Mouse (Mus musculus) spleen, postnatal 36 days (tissue): ENCODE data around the gene Spef2.
"Not testable (repeated sequence)": the region's sequence is repeated elsewhere in the genome, so short reads cannot be mapped to it uniquely, and the experiment has no call there.

Experiments used
- DNase-seq, 2 experiments: peaks; one replicate each; pipeline ENCODE4 v3.0.0; 2022; ENCODE audit warnings: low spot score in 2 of 2, mixed read lengths in 1 of 2

The Spef2 gene

DNA sequence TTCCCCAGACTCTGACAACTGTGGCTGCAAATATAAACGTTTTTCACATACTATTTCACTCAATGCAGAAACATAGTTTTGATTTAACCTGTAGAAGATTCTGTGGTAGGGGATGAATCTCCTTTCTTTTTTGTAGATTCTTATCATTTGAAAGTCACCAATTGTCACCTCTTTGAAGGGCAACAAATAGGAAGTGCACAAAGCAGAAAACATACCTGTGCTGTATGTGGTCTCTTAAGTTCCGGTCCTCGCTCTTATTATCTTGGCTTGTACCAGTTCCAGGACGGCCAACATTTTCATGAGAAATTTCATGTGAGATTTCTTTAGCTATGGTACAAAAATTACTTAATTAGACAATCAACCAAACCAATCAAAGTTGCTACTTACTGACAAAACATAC lies 80.1 kb downstream of the Spef2 start:
- DNase-seq: no peak

DNA sequence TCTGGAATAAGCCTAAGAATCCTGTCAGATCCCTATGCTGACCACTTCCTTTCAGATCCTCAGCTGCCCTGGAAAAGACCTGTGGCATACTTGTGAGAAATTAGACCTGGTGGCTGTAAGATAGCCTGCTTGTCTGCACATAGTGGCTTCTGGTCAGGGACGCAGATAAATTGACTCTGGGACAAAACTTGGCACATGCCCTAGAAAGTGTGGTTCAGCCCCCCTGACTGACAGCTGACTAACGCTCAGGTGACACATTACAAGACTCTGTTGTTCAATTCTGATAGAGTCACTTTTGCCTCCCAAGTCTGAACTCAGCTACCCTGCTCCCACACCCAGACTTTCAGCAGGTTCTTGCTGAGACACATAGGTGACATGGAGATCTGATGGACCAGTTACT lies 83.7 kb downstream of the Spef2 start:
- not testable (repeated sequence) for DNase-seq

DNA sequence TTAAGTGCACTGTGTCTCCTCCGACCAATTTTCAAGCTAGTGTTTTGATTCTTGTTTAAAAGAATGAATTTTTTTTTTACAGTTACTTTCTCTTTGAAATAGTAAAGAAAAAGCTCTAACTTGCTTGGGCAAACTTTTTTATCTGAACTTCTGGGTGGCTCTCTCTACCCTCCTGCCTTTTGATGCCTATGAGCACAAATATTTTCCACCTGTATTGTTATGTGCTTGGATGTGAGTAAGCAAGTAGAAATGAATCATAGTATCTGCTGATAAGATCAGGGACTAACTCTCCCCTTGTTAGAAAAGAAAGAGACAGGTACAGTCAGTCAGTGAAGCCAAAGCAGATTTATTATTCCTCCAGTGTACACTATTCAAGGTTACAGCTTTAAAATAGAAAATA lies 87.5 kb downstream of the Spef2 start:
- no peak for DNase-seq

DNA sequence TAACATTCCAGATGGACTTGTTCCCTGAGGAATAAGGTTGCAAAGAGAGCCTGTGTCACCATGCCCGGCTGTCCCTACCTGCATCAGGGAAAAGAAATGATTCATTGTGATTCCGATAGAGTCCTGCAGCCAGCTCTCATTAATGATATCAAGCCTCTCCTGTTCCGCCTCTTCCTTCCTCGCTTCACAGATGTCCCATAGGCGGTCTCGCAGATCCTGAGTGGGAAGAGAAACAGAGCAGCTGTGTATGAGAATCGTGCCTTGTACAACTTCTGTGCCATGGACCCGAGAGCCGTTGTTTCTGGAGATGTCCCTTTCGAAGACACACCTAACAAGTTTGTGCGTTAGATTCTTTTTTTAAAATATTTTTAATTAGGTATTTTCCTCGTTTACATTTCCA lies 114.2 kb downstream of the Spef2 start:
- DNase-seq: no peak

DNA sequence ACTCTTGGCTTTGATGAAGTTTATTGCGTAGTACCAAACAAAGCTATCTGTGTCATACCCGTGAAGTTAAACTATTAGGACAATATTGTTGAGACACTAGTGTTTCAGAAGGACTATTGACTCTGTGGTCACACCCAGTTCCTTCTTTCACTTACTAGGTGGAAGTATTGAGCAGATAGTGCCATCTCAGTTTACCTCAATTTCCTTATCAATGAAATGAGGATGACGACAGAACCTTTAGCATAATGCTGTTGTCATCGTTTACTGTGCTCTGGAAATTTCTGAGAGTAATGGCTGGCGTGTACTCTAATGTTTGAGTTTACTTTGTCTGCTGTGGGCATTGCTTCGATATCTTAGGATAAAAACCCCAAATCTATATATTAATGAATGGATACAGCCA lies 117.0 kb downstream of the Spef2 start:
- DNase-seq: no peak

DNA sequence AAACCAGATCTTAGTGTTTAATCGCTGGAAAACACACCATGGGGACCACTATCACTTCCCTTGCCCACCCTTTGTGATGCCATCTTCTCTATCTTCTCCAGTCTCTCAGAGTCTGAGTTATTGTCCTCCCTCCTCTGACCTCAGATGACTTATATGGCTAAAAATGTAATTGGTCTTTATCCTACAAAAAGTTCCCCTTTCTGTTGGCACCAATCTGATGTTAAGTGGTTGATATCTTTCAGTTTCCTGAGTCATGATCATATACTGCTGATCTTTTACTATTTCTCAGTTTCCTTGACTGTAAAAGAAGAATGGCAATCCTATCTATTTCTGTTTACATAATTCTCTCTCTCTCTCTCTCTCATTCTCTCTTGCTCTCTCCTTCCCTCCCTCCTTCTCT lies 119.0 kb downstream of the Spef2 start:
- no peak for DNase-seq

DNA sequence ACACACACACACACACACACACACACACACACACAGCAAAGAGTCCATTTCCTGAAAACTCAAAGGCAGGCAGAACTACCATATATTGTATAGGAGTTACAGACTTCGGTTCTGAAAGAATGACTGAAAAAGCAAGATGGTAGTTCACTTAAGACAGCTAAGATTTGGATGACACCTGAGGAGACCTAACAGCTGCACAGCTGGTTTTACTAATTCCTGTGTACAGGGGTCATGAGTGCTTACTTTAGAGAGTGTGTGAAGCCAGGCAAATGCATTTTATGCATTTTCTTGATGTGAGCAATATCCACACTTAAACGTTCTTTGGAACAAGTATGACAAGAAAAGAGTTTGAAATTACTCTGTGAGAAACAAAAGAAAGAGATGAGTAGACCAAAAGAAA lies 124.0 kb downstream of the Spef2 start:
- no peak for DNase-seq

DNA sequence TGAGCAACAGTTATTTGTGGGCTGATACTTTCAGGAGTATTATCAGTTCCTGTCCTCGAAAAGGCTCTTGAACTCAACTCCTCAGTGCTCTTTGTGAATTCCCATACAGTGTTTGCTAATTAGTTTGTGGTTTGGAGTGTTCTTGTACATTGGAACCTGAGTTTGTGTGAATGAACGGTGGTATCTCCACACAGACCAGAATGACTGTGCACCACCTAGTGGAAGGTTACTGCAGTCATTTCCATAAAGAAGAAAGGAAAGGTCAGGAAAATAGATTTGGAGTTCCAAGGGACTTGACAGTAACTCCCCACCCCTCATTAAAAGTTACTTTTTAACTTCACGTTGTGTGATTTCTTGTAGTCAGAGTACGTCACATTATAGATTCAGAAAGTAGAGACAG lies 140.5 kb downstream of the Spef2 start:
- DNase-seq: no peak

DNA sequence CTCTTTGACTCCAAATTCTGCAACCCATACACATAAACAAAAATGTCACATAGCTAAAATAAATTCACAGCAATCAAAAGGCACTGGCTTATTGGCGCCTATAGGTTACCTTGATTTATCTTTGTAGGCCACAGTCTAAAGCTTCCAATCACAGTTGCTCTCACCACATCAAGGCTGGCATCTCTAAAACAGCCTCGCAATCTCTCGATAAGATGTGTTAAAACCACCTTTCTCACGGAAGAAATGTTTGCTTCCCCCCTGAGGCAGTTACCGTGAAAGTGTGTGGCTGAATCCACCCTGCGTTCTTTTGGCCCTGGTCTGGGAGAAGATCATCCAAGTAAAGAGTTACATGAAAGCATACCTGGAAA lies 148.6 kb downstream of the Spef2 start:
- no peak for DNase-seq

DNA sequence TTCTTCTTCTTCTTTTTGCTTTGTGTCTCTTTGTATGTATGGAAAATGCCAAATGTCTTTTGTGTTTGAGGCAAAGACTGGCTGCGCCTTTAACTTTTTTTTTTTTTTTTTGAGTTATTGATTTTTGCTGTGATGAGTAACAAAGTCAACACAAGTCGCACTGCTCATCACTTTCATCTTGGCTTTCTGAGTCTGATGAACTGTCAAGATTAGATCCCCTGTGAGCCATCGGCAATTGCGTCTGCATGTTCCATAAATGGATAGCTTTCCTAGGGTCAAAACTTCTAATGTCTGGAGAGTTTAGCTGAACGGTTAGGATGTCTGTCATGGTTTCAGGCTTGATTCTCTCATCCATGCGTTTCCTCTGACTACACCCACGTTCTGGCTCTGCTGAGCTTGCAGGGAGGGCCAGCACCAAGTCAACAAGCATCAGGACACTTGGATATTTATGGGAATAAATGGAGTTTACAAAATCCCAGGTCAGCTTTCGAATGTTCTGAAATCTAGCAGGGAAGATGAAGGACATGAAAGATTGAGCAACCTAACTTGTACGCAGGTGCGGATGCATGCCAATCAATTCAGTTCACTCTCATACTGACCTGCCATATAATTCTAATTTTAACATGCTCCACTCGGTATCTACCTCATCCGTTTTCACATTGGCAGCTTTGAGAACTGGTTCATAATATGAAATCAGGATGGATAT lies 149.1 kb downstream of the Spef2 start:
- no peak for DNase-seq

DNA sequence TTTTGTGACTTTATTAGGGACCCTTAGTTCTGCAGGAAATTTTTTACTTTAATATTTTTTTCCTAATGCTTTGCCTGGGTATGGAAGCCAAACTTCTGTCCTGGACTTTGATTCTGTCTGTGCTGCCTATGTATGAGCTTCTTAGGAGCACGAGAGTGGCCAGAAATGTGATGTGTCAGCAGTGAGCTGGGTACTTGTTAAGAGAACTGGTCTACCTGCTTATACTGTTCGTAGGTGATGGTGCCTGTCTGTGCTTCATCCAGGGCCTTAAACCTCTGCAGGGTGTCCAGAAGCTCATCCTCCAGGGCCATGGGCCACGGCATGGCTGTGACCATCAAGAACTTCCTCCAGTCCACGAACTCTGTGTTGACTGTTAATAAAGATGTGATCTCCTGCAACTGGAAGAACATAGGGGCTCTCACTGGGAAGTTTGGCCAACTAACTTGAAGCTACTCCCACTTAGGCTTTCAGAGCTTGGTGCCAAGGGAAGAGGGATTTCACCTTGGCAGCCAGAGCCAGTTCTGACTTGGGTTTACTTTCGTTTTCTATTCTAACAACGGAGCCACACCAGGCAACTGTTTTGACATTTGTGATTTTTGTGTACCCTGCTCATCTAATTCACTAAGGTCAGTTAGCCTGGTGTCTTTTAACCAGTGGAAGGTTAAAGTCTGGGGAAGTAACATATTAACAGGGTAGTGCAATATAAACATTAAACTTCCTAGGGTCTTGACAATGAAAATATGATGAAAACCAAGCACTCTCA lies 152.2 kb downstream of the Spef2 start:
- DNase-seq: no peak

DNA sequence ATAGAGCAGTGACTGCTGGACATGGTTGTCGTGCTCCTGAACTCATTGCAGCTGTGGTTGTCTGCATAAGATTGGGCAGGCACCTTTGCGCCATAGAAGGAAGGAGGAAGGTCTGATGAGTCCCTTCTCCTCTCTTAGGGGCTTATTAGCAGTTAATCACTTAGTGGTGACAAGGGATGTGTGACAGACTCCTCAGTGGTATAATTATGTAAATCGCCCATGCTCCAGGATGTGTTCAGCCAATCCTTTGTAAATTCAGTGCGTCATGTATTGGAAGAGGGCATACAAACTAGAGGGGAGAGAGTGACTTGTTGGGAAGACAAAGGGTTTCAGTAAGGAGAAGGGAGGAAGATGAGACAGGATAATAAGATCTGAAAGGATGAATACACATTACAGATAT lies 158.7 kb downstream of the Spef2 start:
- DNase-seq: no peak

DNA sequence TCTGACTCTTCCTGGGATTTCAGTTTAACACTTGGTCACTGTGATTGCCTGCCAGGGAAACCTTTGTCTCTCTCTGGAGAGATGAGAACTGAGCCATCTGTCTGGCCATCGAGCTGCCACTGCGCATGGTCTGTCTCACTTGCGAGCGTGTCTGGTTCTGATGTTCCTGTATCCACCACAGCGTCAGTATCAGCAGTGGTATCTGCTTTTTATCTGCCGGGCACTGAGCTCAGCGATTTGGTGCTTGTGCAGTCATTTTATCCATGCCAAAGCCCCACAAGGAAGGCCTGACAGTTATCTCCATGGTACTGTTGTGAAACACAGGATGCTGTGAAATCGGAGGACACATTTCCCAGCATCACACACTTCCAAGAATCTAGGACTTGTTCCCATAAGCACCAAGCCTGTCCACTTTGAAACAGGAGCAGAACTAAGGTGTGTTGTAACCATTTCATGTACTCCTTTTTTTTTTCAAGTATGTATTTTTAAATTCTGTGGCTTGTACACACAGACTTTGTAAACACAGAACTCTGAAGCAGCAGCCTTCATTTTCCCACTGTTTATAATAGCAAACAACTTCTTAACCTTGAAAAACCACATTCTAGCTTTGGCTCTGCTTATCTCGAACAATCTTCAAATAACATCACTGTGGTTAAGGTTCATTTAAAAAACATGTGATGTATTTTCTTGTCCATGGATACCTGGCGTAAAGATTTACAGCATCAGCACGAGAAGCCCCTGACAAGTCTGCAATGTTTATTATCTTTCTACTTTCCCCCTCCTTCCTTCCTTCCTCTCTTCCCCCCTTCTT lies 168.0 kb downstream of the Spef2 start:
- no peak for DNase-seq

DNA sequence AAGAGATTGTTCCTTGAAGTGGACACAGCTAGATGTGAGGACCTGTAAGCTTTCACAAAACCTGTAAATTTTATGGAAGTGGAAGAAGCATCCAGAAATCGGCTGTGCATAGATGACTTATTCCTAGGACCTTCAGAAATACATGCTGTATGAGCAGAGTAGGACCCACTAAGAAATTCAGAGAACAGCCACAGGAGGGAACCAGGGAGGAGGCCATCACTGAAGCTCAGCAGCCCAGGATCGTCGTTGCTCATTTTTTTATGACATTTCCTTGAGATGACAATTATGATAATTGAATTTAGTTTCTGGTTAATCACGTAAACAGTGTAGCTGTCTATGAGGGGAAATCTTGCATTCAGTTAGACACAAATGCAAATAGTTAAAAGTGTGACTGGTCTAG lies 171.4 kb downstream of the Spef2 start:
- no peak for DNase-seq

DNA sequence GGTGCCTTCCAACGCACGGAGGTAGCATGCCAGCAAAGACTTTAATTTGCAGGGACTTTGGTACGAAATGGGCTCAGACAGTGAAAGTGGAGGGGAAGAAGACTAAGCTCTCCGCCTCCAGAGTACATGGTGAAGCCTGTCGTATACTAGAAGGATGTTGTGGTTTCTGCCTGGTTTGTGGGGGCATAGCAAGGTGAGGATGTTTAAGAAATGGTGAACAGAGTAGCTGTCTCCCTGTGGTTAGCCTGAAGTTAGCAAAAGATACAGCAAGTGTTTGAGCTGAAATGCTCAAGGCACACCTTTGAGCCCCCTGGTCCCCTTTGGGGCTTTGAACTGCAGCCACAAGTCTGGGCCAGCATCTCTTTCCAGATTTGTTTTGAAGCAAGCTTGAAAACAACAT lies 173.9 kb downstream of the Spef2 start:
- peak; percentile 52 to 57 for DNase-seq

DNA sequence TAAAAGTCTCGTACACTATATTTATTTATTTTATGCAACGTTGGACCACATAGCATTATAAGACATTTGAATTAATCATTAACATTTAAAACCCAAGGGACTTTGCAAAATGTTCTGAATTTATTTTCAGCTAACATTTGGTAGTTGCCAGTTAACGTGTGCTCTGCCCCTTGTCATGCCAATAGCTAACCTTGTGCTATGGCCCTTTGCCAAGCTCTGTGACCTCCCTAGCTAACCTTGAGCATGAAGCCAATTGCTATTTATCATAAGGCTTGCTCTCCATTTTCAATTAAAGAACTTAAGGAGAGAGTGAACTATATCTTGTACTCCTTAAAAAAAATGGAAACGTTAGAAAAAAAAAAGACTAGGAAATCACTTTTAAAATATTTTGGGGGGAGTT lies 175.3 kb downstream of the Spef2 start:
- DNase-seq: no peak

DNA sequence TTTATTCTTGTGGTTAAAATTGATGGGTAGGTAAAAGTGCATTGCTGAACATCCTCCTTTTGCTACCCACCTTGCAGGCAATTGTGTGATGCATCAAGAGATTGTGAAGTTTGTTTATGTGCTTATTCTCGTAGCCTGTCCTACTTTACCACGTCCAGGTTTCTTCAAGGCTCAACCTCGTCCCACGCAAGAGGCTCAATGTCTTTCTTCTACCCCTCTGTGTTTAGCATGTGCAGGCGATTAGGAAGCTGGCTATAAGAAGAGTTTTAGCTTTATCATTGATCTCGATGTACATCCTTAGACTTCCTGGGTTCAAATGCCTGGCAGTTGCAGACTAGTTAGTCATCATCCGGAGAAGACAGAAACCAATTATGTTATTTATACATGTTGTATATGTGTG lies 176.0 kb downstream of the Spef2 start:
- no peak for DNase-seq

DNA sequence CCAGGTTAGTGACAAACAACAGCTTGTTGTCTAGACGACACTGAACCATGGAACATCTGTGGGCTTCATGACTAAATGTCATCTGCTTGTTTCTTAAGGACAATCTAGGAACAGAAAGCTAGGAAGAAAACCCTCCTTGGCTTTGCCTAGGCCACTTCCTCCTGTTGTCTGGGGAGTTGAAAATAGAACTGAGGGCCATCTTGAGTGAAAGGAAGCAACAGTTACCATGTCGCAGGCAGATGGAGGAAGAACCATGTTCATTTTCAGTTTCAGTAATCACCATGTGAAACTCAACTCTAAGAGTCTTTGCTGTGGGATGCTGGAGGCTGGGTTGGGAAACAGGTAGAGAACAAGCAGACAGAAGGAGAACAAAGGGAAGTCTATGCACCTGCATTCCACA lies 176.8 kb downstream of the Spef2 start:
- DNase-seq: peak; percentile 29 to 46

DNA sequence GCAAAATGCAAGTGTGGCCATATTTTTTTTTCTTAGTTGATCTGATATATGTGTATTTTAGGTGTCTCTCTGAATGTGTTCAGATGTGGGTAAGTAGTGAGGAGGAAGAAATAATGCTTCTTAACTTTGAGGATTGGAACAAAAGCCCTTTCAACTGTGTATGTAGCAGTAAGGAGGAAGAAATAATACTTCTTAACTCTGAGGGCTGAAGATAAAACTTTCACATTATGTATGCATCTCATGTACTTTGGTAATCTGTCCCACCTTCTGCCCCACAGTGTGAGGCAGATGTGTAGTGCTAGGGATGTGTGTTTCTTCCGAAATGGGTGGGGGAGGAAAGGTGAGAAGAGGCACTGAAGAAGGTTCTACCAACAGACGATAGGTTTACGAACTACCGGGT lies 181.4 kb downstream of the Spef2 start:
- no peak for DNase-seq

DNA sequence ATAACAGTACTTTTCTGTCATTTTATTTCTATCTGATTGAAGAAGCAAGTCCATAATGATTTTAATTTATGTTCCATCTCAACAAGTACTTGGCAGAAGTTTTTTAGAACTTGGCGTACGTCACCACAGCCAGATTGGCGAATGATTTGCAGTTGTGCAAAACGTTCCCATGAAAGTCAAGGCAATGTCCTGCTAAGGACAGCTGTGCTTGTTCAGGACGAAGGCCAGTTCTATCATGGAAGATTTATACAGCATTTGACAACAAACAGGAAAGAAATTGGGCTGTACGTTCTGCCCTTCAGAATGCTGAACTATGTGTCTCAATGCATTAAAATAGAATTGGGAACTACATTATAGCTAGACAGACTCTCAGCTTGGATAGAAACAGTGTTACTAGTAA lies 183.3 kb downstream of the Spef2 start:
- no peak for DNase-seq

DNA sequence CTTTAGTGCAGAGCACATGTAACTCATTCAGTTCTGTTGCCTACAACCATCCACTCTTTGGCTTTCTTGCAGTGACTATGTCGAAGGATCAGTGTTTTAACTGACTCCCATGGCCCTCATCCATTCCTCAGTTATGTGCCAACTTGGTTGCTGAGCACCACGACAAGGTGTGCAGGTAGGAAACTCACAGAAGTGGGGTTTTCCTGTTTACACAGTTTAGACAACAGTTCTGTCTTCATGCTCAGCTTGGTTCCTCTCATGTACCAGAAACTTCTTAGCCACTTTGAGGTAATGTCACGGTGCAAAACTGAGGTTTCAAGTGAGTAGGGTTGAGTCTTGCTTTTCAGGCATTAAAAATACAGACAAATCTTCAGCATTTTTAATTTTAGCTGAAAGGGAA lies 184.5 kb downstream of the Spef2 start:
- peak; percentile 9 to 10 for DNase-seq

DNA sequence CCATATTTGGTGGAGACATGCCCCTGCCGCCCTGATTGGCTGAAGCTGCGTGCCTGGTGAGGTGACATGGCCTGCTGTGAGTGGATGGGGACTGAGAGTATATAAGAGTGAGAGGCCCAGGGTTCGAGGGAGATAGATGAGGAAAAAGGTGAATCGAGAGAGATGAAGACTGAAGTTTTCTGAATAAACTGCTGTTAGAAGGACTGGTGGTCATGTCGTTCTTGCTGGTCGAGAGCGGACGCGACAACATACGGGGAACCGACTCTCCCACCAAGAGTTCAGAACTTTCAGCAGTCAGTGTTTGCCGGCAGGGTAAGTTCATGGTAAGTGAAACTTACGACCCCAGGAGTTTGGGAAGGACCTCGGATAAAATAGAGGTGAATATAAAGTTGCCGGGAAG lies 191.4 kb downstream of the Spef2 start:
- not testable (repeated sequence) for DNase-seq

DNA sequence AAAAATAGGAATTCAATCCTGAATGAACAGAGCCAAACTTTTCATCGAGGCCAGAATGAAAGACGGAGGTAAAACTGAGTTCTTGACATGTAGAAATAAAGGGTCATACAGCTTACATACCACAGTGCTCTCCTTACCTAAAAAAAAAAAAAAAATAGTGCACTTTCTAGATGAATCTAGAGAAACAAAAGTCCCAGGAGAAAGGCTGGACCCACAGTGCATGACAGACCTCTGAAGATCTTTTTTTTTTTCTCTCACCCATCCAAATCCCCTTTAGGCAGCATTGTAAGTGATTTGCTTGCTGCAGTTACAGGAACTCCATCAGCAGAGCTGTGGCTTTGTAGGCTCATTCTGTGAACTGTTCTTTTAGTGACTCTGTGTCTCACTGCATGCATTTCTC lies 199.7 kb downstream of the Spef2 start:
- DNase-seq: no peak
